In genomic region chr5:100221005-100221583, GRCm38 (mm10) we compare ENCODE assay signal across 13 mouse cellular contexts.
DNase-seq lines count a peak whose midpoint lies in the region; ATAC-seq and TF ChIP-seq lines count a peak whose summit lies in the region.
"Had no signal": no experiment of that assay in that cellular context is flagged by ENCODE, and none has a peak within 500 bp of the region (broad histone marks: within the 10 kb centered on the region; RNA-seq: fewer than 3 reads in every experiment).

No protein-coding gene starts in this region.

- H3K4me1 ChIP-seq in kidney, adult 2 months (ENCODE audit: control insufficient read depth, insufficient read depth, low read length) = no peaks in the 10 kb centered on the region
- no peaks in the 10 kb centered on the region for H3K4me1 ChIP-seq in kidney, embryonic 14.5 days (ENCODE audit: control insufficient read depth, insufficient read depth, low read length)
- peaks cover 14% of the 10 kb centered on the region for H3K4me1 ChIP-seq in kidney, embryonic 15.5 days

- ATAC-seq in kidney, embryonic 14.5 days (ENCODE audit: low FRiP score, low TSS enrichment) = no peak
- no peak for ATAC-seq in kidney, embryonic 15.5 days (replicated peaks; ENCODE audit: low FRiP score)
- ATAC-seq: liver, embryonic 12.5 days; Patski had no signal

- 36% methylated on average over 10 of the region's 10 CpGs for WGBS in kidney, adult 2 months
- WGBS in kidney, embryonic 14.5 days = 44% methylated on average over 10 of the region's 10 CpGs
- WGBS in kidney, embryonic 15.5 days = 43% methylated on average over 10 of the region's 10 CpGs

- no peaks in the 10 kb centered on the region for H3K36me3 ChIP-seq in kidney, adult 2 months (ENCODE audit: control insufficient read depth, insufficient read depth, low read length)
- H3K36me3 ChIP-seq in kidney, embryonic 14.5 days (ENCODE audit: control insufficient read depth, insufficient read depth, low read length) = no peaks in the 10 kb centered on the region
- no peaks in the 10 kb centered on the region for H3K36me3 ChIP-seq in kidney, embryonic 15.5 days
- H3K36me3 ChIP-seq: liver, embryonic 12.5 days; neural tube, embryonic 12.5 days had no signal

- no peak overlapping the region for H3K9ac ChIP-seq in kidney, embryonic 14.5 days (ENCODE audit: low read depth, low read length)
- H3K9ac ChIP-seq in kidney, embryonic 15.5 days = no peak overlapping the region
- H3K9ac ChIP-seq: liver, embryonic 12.5 days; neural tube, embryonic 12.5 days had no signal

- no peaks in the 10 kb centered on the region for H3K9me3 ChIP-seq in kidney, embryonic 14.5 days (ENCODE audit: control insufficient read depth, low read length)
- H3K9me3 ChIP-seq in kidney, embryonic 15.5 days (replicated peaks) = no peaks in the 10 kb centered on the region
- H3K9me3 ChIP-seq: liver, embryonic 12.5 days; neural tube, embryonic 12.5 days had no signal

- no peak overlapping the region for H3K4me2 ChIP-seq in kidney, embryonic 14.5 days (replicated peaks; ENCODE audit: low read depth, low read length)
- H3K4me2 ChIP-seq in kidney, embryonic 15.5 days = no peak overlapping the region
- H3K4me2 ChIP-seq: liver, embryonic 12.5 days; neural tube, embryonic 12.5 days had no signal

- DNase-seq in gastrocnemius, adult 2 months = no peak
- DNase-seq in gastrocnemius, postnatal 4 days (ENCODE audit: low spot score in 2 of 2) = no peak
- DNase-seq in kidney, adult 2 months = peak; percentile 61
- DNase-seq in brain, adult 2 months (ENCODE audit: low read depth, low spot score) = peak; percentile 66
- no peak for DNase-seq in T-cell, adult 2 months (ENCODE audit: low spot score)
- no peak for DNase-seq in ovary, adult 18-20 months (ENCODE audit: low spot score)
- DNase-seq: cerebellum, postnatal 14 days; thymus, adult 18-20 months had no signal

- no peaks in the 10 kb centered on the region for H3K27me3 ChIP-seq in kidney, adult 2 months (replicated peaks; ENCODE audit: control insufficient read depth, insufficient read depth, low read length)
- no peaks in the 10 kb centered on the region for H3K27me3 ChIP-seq in kidney, embryonic 14.5 days (ENCODE audit: control insufficient read depth, insufficient read depth, low read length)
- no peaks in the 10 kb centered on the region for H3K27me3 ChIP-seq in kidney, embryonic 15.5 days
- H3K27me3 ChIP-seq: liver, embryonic 12.5 days; neural tube, embryonic 12.5 days had no signal

- 0 out of 2 replicates have a peak overlapping the region, but pooled peaks have one; percentile 24 for H3K27ac ChIP-seq in gastrocnemius, adult 2 months
- no peak overlapping the region for H3K27ac ChIP-seq in kidney, adult 2 months (ENCODE audit: insufficient read depth, low read depth, low read length)
- no peak overlapping the region for H3K27ac ChIP-seq in kidney, embryonic 14.5 days (ENCODE audit: low read depth, low read length)
- peak overlapping the region; percentile 30 for H3K27ac ChIP-seq in kidney, embryonic 15.5 days
- H3K27ac ChIP-seq: liver, embryonic 12.5 days; neural tube, embryonic 12.5 days had no signal

- no peak for TF ChIP-seq CTCF in gastrocnemius, adult 2 months (IDR thresholded peaks at IDR 0.05)
- TF ChIP-seq CTCF in kidney, adult 2 months (conservative IDR thresholded peaks at IDR 0.05; ENCODE audit: insufficient read depth, insufficient read length, low read depth, low read length) = no peak

- TF ChIP-seq POLR2A in kidney, adult 2 months (IDR thresholded peaks at IDR 0.05; ENCODE audit: low read depth, low read length) = no peak

- H3K4me3 ChIP-seq in gastrocnemius, adult 2 months = no peak overlapping the region
- no peak overlapping the region for H3K4me3 ChIP-seq in kidney, adult 2 months (ENCODE audit: insufficient read depth, low read depth, low read length)
- no peak overlapping the region for H3K4me3 ChIP-seq in kidney, embryonic 14.5 days (ENCODE audit: low read length)
- H3K4me3 ChIP-seq in kidney, embryonic 15.5 days (replicated peaks) = no peak overlapping the region
- H3K4me3 ChIP-seq: liver, embryonic 12.5 days; neural tube, embryonic 12.5 days had no signal

- intact Hi-C loops in gastrocnemius, adult 2 months (cut with DNase I) = no loop called here

Comparison
In these comparisons a context has a peak if more than half of its experiments do, and no peak if none do; other contexts are left out.
1. H3K27ac ChIP-seq: peak in gastrocnemius, adult 2 months (single experiment) and kidney, embryonic 15.5 days (single experiment); none in kidney, adult 2 months (single experiment) and kidney, embryonic 14.5 days (single experiment).
2. DNase-seq: peak in kidney, adult 2 months (single experiment) and brain, adult 2 months (single experiment); none in gastrocnemius, adult 2 months (single experiment), gastrocnemius, postnatal 4 days (0 of 2), T-cell, adult 2 months (single experiment) and ovary, adult 18-20 months (single experiment).